Mouse (Mus musculus) A20 (cell line): ENCODE results near the gene Lrp6.
A peak's percentile ranks its signal among the peaks of the same experiment; 100 is the strongest.

ENCODE experiments used
- DNase-seq: peaks from one replicate; pipeline ENCODE4 v3.0.0-alpha.2; 2011; ENCODE audit warnings: low read depth, low spot score

Lrp6 gene

GRCm38 (mm10) chr6:134566818-134567485 is at the start of gene Lrp6:
Gene Lrp6 (minus strand): TSS chr6:134566965.
- peak; percentile 95 for DNase-seq

DNA sequence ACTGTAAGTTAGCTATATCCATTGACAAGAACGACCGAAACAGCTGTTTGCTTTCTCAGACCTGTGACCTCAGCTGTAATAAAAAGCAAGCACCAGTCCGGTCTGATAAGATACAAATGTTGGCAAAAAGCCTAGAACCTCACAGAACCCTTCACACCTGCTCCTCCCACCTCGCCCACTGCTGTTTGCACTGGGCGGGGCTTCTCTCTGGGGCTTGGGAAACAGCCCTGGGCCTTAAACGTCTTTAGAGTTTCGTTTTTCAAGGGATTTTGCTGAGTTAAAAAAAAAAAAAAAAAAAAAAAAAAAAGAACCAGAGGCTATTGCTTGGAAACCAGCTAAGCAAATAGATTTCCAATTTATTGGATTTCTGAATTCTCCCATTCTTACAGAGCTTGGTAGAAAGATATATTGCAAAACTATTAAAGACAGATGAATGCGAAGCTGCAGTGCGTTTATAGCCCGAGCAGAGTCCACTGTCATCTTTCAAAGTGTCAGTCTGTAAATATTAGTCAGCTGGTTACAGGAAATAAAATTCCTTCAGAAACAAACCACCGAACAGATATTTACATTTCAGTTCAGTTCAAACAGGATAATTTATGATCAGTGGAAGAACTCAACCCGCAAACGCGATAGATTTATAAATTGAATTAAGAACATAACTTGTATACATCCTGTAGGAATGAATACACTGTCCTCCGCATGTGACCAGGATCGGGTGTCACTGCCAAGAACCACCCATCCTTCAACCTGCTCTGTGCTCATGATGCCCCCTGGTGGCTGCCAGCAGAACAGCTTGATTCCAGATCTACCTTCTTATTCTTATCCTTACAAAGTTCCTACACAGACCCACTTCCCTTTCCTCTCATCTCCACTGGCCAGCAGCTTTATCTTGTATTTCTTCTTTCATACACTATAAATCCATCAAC is 48.2 kb upstream of the Lrp6 start:
- DNase-seq, result peak; percentile 77

GRCm38 (mm10) chr6:134614322-134614721 is 47.6 kb upstream of the Lrp6 start:
- DNase-seq, result no peak

DNA sequence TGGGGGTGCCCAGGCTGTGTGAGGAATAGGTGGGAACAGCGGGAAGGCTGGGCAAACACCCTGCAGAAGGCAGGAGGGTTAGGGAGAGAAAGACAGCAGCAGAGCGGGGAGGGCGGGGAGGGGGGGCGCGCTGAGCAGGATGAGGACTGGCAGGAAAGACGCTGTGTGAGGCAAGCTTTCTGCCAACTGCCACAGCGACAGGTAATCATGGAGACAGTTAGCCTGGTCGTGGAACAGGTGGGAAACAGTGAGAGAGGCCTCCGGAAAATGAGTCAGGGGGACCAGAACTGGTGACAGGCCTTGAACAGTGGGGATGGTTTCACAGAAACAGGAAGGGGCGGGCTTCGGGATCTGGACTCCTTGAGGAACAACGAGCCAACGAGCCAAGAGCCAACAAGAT is 45.1 kb upstream of the Lrp6 start:
- DNase-seq, result no peak

GRCm38 (mm10) chr6:134610380-134610779 is 43.6 kb upstream of the Lrp6 start:
- DNase-seq, result no peak

- DNase-seq, result peak; percentile 63
Observed at GRCm38 (mm10) chr6:134606949-134607746, 40.4 kb upstream of the Lrp6 start.

GRCm38 (mm10) chr6:134606540-134606939 is 39.8 kb upstream of the Lrp6 start:
- no peak for DNase-seq

DNA sequence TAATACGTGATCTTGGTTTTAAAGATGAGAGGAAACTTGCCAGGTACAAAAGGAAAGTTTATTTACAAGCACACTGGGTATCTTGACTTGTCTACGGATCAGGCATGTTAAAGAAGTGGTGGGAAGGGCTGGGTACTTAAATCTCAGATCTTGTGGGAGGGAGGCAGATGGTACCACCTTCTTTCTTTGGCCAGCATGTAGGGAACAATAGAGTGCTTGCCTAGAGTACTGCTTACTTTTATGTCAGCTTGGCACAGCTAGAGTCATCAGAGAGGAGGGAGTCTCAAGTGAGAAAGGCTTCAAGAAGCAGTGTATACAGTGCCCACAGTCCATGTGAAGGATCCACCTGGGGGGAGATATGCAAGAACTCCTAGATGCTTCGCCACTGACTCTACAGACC is 38.4 kb upstream of the Lrp6 start:
- DNase-seq, result no peak

- DNase-seq, result no peak
Observed at GRCm38 (mm10) chr6:134602371-134603003, 35.7 kb upstream of the Lrp6 start.

GRCm38 (mm10) chr6:134601766-134602165 is 35.0 kb upstream of the Lrp6 start:
- DNase-seq, result no peak

DNA sequence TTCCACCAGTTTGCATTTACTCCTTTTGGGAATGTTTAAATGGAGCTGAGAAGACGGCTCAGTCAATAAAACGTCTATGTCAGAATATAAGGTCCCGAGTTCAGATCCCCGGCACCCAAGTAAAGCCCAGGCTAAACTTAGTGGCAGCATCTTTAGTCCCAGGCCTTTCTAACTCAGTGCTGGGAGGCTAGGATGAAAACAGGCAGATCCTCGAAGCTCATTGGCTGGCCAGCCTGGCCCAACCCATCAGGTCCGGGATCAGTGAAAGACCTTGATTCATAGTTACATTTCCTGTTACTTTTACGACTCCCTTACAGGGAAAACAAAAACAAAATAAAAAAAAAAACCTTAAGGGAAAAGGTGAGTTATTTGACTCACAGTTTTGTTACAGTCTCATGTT is 34.4 kb upstream of the Lrp6 start:
- DNase-seq, result no peak

DNA sequence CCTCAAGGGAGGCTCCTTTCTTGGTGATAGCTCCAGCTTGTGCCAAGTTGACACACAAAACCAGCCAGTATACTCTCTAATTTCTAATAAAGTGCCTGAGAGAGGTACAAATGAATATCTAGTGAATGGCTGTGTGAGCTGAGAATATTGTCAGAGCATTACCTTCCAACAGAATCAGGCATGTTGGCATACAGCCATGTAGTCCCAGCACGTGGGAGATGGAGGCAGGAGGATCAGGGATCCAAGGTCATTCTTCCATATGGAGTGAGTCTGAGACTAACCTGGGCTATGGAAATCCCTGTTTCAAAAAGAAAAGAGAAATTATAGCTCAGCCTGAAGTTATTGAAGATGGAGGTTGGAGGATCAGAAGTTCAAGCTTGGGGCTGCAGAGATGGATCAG is 32.5 kb upstream of the Lrp6 start:
- DNase-seq, result no peak

DNA sequence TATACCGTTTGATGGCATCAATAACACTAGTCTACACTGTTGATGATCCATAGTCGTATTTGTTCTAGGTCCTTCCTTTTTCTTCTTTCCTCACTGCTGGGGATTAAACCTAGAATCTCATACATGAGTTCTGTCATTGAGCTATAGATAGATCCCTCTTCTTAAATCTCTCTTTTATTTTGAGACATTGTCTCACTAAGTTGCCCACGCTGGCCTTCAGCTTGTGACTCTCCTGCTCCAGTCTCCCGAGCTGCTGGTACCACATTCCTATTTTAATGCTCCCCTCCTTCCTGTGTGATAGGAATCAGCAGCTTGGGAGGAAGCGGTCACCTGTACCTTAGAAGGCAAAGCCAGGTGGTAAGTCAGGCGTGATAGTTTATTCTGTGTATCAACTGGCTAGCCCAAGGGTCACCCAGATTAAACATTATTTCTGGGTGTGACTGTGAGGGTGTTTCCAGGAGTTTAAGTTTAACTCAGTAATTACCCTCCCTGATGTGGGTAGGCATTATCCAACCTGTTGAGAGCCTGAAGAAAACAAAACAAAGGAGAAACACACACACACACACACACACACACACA is 31.0 kb upstream of the Lrp6 start:
- DNase-seq, result no peak

DNA sequence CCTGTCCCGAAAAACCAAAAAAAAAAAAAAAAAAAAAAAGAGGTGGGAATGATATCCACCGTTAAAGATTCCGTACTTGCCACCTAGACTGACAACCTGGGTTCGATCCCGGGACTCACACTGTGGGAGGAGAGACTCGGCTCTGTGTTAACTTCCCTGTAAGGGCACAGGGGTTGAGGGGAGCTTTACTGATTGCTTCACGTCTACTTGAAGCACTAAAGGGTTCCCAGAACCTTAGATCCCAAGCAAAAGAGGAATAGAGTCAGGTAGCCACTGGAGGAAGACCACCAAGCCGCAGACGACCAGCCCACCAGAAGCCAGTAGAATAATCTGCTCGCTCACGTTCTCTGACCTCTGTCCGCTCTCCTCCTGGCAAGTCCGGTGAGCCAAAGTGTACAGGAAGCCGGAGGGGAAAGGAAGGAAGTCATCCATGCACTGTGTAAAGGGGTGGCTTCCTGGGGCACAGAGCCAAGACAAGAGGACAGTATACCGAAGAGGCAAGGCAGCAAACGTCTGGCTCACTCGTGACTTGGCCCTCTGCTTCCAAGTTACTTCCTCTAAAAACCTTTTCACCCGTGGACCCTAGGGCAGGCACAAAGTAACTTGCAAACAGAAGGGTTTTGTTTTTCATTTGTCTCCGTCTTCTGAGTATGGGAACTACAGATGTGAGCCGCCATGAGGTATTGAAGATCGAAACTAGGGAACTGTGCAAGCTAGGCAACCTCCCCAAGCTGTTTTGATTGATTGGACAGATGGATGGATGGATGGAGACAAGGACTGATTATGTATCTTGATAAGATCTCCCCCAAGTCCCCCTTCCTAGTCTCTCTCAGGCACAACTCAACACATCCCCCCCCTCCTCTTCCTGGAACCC is 28.0 kb upstream of the Lrp6 start:
- DNase-seq, result no peak

DNA sequence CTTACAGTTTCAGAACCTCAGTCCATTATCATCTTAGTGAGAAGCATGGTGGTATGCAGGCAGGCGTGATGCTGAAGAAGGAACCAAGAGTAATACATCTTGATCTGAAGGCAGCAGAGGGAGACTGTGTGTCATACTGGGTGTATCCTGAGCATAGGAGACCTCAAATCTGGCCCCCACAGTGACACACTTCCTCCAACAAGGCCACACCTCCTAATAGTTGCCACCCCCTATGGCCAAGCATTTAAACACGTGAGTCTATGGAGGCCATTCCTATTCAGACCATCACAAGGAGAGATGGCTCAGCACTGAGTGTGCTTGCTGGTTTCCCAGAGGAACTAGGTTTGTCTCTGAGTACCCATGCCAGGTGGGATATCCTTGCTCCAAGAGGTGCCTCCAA is 24.8 kb upstream of the Lrp6 start:
- DNase-seq, result peak; percentile 20

- DNase-seq, result no peak
Observed at GRCm38 (mm10) chr6:134586241-134586640, 19.5 kb upstream of the Lrp6 start.

DNA sequence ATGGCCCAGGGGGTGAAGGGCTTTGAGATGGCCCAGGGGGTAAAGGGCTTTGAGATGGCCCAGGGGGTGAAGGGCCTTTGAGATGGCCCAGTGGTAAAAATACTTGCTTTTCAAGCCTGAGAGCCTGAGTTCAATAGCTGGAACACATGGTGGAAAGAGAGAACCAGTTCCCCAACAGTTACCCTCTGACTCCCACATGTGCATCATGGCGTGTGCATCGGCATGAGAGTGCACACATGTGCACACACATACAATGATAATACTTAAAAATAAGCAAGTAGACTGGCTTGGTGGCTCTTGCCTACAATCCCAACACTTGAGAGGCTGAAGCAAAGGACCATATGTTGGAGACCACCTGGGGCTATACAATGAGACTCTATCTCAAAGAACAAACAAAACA is 17.9 kb upstream of the Lrp6 start:
- no peak for DNase-seq

DNA sequence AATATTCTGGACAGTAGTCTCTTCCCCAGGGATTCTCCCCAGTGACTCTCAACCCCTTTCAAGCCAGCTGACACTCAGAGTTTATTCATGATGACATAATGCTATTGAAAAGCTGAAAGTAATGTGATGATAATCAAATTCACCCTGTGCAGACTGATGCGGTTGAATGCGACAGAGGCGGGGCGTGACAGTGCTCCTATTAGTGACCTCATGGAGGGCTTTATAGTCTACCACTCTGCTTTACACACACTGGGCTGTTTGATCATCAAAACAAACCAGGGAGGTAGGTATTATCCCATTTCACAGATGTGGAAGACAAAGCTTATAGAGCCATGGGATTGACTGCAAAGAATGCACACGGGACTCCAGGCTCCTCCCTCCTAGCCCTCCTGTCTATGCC is 15.3 kb upstream of the Lrp6 start:
- DNase-seq, result no peak

DNA sequence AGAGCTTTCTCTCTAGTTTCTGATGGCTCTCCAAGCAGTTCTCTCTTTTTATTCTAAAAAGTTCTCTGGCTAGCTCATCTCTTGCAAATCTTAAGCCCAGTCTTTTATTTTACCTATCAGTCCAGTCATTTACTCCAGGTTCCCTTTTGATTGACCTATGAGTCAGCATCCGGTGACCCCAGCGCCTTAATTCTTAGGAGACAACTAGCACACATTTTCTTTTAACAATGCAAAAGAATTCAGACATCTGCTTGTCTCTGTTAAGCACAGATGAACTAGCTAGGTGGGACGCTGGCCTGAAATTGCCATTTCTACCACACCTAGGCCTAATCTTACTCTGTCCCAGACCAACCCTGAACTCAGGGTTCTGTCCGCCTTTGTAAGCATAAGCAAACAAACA is 12.7 kb upstream of the Lrp6 start:
- no peak for DNase-seq

GRCm38 (mm10) chr6:134578039-134578438 is 11.3 kb upstream of the Lrp6 start:
- DNase-seq, result no peak
